Mouse (Mus musculus) Patski (cell line): ENCODE measurements around the gene Ppp1r27. TPM values are rescaled to one million over a fixed set of nuclear protein-coding genes. Genes with fewer than 3 reads are reported as not detected.

Source experiments
- ATAC-seq: fragments of 100-300 bp; one replicate; pipeline ENCODE4 v1.8.0; 2021
- CTCF ChIA-PET: fragments of 350-600 bp; sonication (Branson Sonifier 250); formaldehyde crosslinking; loops from one replicate; lab custom pipeline; 2022; ENCODE audit warnings: inconsistent platforms; lab: Charles Lee
- POLR2A ChIA-PET: fragments of 350-600 bp; sonication (Branson Sonifier 250); formaldehyde crosslinking; loops from one replicate; lab custom pipeline; 2022; ENCODE audit warnings: antibody characterized with exemption, inconsistent platforms; lab: Charles Lee
- DNase-seq: peaks from one replicate; pipeline ENCODE4 v3.0.0-alpha.2; 2011; ENCODE audit warnings: low read depth, low spot score
- H3K27me3 ChIP-seq: fragments of 371-371 bp; one replicate; pipeline ENCODE4 v1.5.1; 2021
- CTCF ChIP-seq: fragments of 100-300 bp; IDR thresholded peaks from one replicate; pipeline ENCODE4 v1.5.1; 2021
- in situ Hi-C: fragments of 300-500 bp; cut with MboI; formaldehyde crosslinking; loops from 3 replicates; pipeline ENCODE4 v1.11.1; 2018; ENCODE audit warnings: low pct_unique_long_range_greater_than_20kb, mixed read lengths
- polyA plus RNA-seq: library from polyadenylated mRNA; unstranded; gene quantifications from one replicate; pipeline ENCODE4 v1.2.3, GENCODE M21; 2021

Ppp1r27 gene
- polyA plus RNA-seq, 1 experiment from 2014 or later, result not detected

- CTCF ChIA-PET, result interaction anchor here (1.0 to 1.7 kb wide), 3 partner anchors 13 to 49 kb away, joined by 3 to 5 read pairs (median 5); no protein-coding TSS in a partner anchor
- TF ChIP-seq CTCF, result no peak
- peaks cover 14% of the 10 kb centered on the region for H3K27me3 ChIP-seq
- DNase-seq (no peak), ATAC-seq (peak; percentile 29)
- in situ Hi-C loops, result no loop called here
- POLR2A ChIA-PET, result interaction anchor here (1.2 to 2.2 kb wide), 3 partner anchors 20 to 47 kb away, joined by 4 to 5 read pairs (median 5); partner anchors contain the start of gene Slc25a10
Observed at GRCm38 (mm10) chr11:120538955-120539284, 12.0 kb downstream of the Ppp1r27 start.

- ATAC-seq (peak; percentile 6), DNase-seq (no peak)
- TF ChIP-seq CTCF, result no peak
- CTCF ChIA-PET, result interaction anchor here (0.8 to 1.0 kb wide), 2 partner anchors 18 to 41 kb away, joined by 3 to 5 read pairs; no protein-coding TSS in a partner anchor
- in situ Hi-C loops, result no loop called here
- peaks cover 14% of the 10 kb centered on the region for H3K27me3 ChIP-seq
- POLR2A ChIA-PET, result interaction anchor here (1.2 to 2.2 kb wide), 3 partner anchors 19 to 47 kb away, joined by 4 to 5 read pairs (median 5); partner anchors contain the start of gene Slc25a10
Observed at GRCm38 (mm10) chr11:120538485-120538884, 12.4 kb downstream of the Ppp1r27 start.

DNA sequence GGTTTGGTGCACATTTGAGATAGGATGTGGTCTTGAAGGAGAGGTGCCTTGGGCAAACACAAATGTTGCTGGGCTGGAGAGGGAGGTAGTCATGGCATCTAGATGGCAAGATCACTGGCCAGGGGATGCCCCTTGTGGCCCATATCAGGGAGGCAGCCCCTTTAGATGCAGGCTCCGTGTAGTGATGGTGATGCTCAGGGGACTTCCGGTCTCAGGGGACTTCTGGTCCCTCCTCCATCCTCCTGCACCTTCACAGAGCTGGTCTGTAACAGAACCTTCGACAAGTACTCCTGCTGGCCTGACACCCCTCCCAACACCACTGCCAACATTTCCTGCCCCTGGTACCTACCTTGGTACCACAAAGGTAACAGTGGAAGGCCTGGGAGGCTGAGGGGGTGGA lies 15.1 kb downstream of the Ppp1r27 start:
- in situ Hi-C loops, result no loop called here
- ATAC-seq (no peak), DNase-seq (no peak)
- POLR2A ChIA-PET, result no interaction called here
- TF ChIP-seq CTCF, result no peak
- H3K27me3 ChIP-seq, result peaks cover 29% of the 10 kb centered on the region
- CTCF ChIA-PET, result no interaction called here

DNA sequence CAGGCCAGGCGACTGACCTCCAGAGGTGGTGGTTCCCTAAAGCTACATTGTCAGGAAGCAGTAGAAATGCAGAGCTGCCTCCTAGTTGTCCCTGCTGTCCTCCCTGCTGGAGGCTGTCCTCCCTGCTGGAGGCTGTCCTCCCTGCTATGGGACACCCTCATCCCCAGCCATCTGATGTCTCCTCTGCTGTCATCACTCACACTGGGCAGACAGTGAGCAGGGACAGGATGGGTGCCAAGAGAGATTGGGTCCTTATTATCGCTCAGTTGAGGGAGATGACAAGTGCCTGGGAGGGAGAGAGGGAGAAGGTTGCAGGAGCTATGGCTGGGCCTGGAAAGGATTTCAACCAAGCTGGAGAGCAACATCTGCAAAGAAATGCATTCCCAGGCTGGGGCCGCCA lies 15.8 kb downstream of the Ppp1r27 start:
- TF ChIP-seq CTCF, result no peak
- peaks cover 34% of the 10 kb centered on the region for H3K27me3 ChIP-seq
- ChIA-PET CTCF (interaction anchor here (1.4 kb wide), 1 partner anchor 14 kb away, joined by 3 read pairs; no protein-coding TSS in a partner anchor), POLR2A (no interaction called here)
- DNase-seq, result no peak
- no peak for ATAC-seq
- in situ Hi-C loops, result no loop called here

GRCm38 (mm10) chr11:120534093-120534492 lies 16.8 kb downstream of the Ppp1r27 start:
- CTCF ChIA-PET, result interaction anchor here (1.4 kb wide), 1 partner anchor 13 kb away, joined by 3 read pairs; no protein-coding TSS in a partner anchor
- ATAC-seq (no peak), DNase-seq (no peak)
- in situ Hi-C loops, result no loop called here
- peaks cover 42% of the 10 kb centered on the region for H3K27me3 ChIP-seq
- POLR2A ChIA-PET, result interaction anchor here (0.8 kb wide), 1 partner anchor 50 kb away, joined by 3 read pairs; the partner anchor contains the start of gene Mrpl12
- TF ChIP-seq CTCF, result no peak

- ChIA-PET CTCF (no interaction called here), POLR2A (no interaction called here)
- TF ChIP-seq CTCF, result no peak
- H3K27me3 ChIP-seq, result peaks cover 50% of the 10 kb centered on the region
- no peak for DNase-seq
- in situ Hi-C loops, result no loop called here
- no peak for ATAC-seq
Observed at GRCm38 (mm10) chr11:120531646-120532045, 19.3 kb downstream of the Ppp1r27 start.

DNA sequence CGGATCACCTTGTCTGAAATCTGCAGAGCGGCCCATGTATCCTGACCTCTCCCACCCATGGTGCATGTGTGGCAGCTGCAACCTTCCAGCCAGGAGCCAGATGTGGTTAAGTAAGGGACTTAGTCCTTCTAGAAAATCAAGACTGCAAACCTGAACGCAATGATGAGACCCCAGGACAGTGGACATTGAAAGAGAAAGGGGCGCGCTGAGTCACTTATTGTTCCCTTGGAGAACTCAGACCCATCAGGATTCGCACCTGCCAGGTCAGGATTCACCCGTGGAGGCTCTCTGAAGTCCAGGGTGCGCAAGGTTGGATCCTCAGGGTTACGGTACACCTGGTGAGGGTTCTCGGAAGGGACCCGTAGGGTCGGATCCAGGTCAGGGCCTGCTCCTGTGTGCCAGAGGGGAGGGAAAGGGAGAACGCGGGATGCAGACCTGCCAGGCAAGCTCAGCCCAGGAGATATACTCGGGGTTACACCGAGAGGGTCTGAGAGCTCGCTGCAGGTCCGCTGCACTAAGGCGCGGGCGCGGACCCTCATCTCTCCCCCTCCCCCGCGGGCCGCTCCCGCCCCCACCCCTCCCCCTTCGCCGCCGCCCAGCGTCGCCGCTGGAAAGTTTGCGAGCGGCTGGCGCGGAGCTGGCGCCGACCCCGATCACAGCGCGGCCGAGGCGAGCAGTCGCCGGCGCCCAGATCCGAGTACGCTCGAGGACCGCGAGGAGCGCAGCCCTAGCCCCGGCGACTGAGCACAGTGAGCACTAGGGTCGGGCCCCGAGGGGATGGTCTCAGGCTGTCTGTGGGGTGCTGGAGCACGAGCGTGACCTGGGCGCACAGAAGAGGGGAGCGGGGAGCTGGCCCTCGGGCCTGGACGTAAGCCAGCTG lies 20.6 kb downstream of the Ppp1r27 start, which contains the start of gene Gcgr:
TSS of gene Gcgr (plus strand) at position 615 of the 880 bp plus-strand sequence.
- ATAC-seq, result no peak
- peaks cover 49% of the 10 kb centered on the region for H3K27me3 ChIP-seq
- CTCF ChIA-PET, result no interaction called here
- POLR2A ChIA-PET, result no interaction called here
- no peak for TF ChIP-seq CTCF
- in situ Hi-C loops, result no loop called here
- DNase-seq, result no peak

DNA sequence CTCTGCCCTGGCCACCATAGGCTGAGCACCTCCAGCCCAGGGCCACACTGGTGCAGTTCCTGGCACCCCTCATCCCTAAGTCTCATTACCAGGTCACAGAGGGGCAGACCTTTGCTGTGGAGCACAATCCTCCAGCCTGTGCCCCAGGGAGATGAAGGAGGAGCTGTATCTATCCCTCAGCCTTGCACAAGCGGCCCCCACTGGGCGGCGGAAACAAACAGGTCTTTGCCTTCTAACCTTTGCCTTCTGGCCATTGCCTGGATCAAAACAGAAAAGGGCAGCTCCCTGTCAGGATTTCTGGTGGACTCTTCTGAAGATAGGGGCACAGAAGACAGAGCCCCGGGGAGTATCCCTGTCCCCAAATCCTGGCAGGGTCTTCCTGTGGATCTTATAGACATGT lies 22.0 kb downstream of the Ppp1r27 start:
- no peak for ATAC-seq
- ChIA-PET CTCF (no interaction called here), POLR2A (no interaction called here)
- TF ChIP-seq CTCF, result no peak
- peaks cover 39% of the 10 kb centered on the region for H3K27me3 ChIP-seq
- DNase-seq, result no peak
- in situ Hi-C loops, result no loop called here

GRCm38 (mm10) chr11:120527690-120528354 lies 23.1 kb downstream of the Ppp1r27 start:
- in situ Hi-C loops, result no loop called here
- POLR2A ChIA-PET, result no interaction called here
- H3K27me3 ChIP-seq, result peaks cover 37% of the 10 kb centered on the region
- CTCF ChIA-PET, result no interaction called here
- ATAC-seq (no peak), DNase-seq (no peak)
- no peak for TF ChIP-seq CTCF

GRCm38 (mm10) chr11:120525959-120526358 lies 25.0 kb downstream of the Ppp1r27 start:
- ATAC-seq (no peak), DNase-seq (no peak)
- CTCF ChIA-PET, result no interaction called here
- no peak for TF ChIP-seq CTCF
- in situ Hi-C loops, result no loop called here
- peaks cover 25% of the 10 kb centered on the region for H3K27me3 ChIP-seq
- POLR2A ChIA-PET, result no interaction called here
